Mouse (Mus musculus): ENCODE data around the gene Inca1.

Inca1 gene

GRCm38 (mm10) chr11:70701221-70701955 lies 1.4 kb upstream of the Inca1 start:
- DNase-seq, result no peak

GRCm38 (mm10) chr11:70700613-70701012 lies 658 bp upstream of the Inca1 start:
- DNase-seq, result peak; percentile 64

DNA sequence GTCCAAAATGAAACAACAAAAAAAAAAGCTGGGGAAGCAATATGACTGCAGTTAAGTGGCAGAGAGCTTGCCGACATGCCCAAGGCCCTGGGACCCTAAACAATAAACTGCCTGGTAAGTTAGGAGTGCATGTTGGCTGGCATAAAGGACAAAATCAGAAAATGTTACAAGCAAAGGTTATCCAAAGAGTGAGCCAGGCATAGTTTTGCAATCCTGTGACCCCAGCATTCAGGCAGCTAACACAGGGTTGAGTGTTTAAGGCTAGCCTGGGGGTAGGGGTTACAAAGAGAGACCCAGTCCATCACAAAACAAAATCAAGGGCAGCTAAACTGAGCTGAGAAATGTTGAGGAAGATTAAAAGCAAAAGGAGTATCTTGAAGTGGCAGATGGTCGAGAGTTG lies 904 bp downstream of the Inca1 start:
- DNase-seq, result no peak

- DNase-seq, result no peak
Observed at GRCm38 (mm10) chr11:70697376-70697775, 2.6 kb downstream of the Inca1 start.

- DNase-seq, result no peak
Observed at GRCm38 (mm10) chr11:70693504-70693903, 6.5 kb downstream of the Inca1 start.

GRCm38 (mm10) chr11:70689578-70689977 lies 10.4 kb downstream of the Inca1 start:
- no peak for DNase-seq

- DNase-seq, result no peak
Observed at GRCm38 (mm10) chr11:70688372-70688771, 11.6 kb downstream of the Inca1 start.

GRCm38 (mm10) chr11:70687601-70688199 lies 12.3 kb downstream of the Inca1 start, which contains the start of gene Camta2:
Gene Camta2, minus strand, starts transcription at chr11:70688105.
- DNase-seq, result peak; percentile 94

- peak; percentile 64 for DNase-seq
Observed at GRCm38 (mm10) chr11:70686901-70687566, 12.9 kb downstream of the Inca1 start.

DNA sequence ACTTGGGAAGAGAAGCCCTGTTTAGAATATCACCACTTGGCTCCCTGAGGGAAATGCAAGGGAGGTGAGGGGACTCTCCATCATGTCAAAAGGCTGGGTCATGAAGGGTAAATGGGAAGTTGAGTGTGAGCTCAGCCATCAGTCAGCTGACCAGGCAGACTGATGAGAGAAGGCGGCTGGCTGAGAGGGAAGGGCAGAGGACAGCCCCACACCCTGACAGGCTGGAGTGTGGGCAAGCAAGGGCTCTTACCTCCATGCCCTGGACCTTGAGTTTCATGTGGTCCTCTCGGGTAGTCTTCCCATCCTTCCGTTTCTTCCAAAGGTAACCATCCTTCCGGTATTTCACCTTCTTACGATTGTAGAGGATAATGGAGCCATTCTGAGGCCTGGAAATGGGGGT lies 16.3 kb downstream of the Inca1 start:
- no peak for DNase-seq

- DNase-seq, result peak; percentile 86
Observed at GRCm38 (mm10) chr11:70681897-70682581, 17.9 kb downstream of the Inca1 start.

DNA sequence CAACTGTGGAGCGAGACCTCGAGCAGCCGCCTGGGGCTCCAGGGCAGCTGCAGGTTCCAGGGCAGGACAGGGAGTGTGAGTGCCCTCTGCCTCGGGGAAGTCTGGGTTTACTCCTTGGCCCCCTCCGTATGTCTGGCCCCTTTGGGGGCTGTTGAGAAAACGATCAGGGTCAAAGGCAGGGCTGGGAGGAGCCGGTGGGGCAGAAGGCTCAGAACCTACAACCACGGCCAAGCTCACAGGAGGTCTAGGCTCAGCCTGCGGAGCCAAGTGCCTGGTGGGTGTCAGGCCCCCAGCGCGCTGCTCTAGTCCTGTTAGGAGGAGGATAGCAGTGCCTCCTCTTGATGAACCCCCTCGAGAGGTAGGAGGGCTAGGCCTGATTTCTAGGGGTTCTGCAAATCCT lies 18.8 kb downstream of the Inca1 start:
- DNase-seq, result no peak

- DNase-seq, result no peak
Observed at GRCm38 (mm10) chr11:70679894-70680293, 20.1 kb downstream of the Inca1 start.

- no peak for DNase-seq
Observed at GRCm38 (mm10) chr11:70679361-70679760, 20.6 kb downstream of the Inca1 start.

DNA sequence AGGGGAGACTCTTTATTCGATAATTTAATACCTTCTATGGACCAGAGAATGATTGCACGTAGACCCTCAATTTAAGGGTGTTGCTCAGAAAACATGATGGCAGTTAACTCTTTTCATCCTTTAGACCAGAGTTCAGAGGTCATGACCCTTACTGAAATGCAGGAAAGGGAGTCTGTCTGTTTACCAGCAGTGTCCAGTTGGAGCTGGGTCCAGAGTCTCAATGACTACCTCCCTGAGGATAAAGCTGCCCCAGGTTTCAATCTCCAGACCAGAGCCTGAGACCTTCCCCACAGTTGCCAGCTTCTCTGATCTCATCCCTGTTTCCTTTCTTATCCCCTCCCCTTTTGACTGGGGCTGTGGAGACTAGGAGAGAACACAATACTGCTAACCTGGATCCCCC lies 21.4 kb downstream of the Inca1 start:
- no peak for DNase-seq

DNA sequence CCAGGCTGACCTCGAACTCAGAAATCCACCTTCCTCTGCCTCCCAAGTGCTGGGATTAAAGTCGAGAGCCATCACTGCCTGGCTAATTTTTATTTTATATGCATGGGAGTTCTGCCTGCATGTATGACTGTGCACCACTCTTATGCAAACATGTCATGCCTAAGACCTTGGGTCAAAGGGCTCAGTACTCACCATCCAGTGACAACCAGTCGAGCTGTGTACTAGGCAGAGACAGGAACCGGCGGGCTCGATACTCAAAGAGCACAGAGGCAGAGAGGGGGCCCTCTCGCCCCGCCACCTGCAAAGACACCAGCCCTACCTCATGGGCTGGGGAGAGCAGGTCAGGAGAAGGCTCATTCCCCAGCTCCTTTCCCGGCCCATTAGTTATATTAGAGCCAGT lies 21.9 kb downstream of the Inca1 start:
- DNase-seq, result no peak

DNA sequence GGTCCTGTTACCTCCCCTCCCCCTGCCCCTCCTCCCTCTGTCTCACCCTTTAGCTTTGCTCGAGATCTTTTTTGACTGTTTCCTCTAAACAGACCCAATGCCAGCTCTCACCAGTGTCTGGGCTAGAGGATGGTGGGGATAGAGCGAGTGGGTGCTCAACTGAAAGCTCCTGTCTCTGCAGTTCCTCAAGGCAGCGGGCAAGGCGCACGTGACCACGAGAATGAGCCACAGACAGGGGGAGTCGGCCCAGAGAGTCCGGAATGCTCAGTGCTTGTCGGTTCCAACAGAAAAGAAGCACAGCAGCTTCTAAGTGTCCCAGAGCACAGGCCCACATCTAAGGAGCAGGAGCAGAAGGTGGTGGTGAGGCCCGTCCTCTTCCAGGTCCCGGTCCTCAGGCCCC lies 25.5 kb downstream of the Inca1 start:
- no peak for DNase-seq

- no peak for DNase-seq
Observed at GRCm38 (mm10) chr11:70674014-70674413, 25.9 kb downstream of the Inca1 start.

DNA sequence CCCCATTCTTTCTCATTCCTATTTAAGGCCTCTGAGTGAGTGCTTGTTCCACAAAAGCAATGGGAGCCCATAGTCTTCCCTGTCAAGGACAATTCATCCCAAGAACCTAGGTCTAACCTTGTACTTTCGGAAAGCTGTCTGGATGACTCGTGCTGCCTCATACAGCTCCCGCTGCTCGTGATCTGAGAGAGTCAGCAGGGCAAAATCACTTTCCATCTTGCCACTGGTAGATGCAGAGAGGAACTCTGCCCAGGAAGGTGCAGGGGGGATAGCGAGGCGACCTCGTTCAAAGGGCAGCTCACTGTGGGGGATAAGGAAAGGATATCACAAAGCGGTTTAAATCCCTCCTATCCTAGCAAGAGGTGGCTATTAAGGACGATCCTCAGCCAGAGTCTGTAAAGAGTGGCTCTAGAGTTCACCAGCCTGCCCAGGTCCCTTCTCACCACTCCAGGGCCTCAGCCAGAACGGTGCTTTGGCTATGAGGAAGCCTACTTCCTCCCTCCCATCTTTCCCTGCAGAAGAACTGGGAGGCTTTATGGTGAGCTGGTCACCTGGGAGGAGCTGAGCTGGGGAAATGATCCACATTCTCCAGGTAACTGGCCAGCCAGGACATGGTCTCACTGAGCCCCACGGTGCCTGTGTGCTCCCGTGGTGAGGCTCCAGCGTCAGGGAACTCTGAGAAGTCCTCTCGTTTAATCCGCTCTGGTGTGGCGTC lies 28.5 kb downstream of the Inca1 start:
- no peak for DNase-seq

GRCm38 (mm10) chr11:70670483-70670882 lies 29.5 kb downstream of the Inca1 start:
- peak; percentile 25 for DNase-seq

- DNase-seq, result peak; percentile 89
Observed at GRCm38 (mm10) chr11:70669582-70670345, 30.2 kb downstream of the Inca1 start.
